Mouse (Mus musculus): Measurements from ENCODE around the gene Cacna2d2. TPM values are rescaled to one million over a fixed set of nuclear protein-coding genes. Genes with fewer than 3 reads are reported as not detected.
"Not testable (repeated sequence)": the region's sequence is repeated elsewhere in the genome, so short reads cannot be mapped to it uniquely, and the experiment has no call there.

Cacna2d2 gene
- total RNA-seq, 4 experiments from 2014 or later = 14.6 to 21.0 (median 17.0) TPM

DNA sequence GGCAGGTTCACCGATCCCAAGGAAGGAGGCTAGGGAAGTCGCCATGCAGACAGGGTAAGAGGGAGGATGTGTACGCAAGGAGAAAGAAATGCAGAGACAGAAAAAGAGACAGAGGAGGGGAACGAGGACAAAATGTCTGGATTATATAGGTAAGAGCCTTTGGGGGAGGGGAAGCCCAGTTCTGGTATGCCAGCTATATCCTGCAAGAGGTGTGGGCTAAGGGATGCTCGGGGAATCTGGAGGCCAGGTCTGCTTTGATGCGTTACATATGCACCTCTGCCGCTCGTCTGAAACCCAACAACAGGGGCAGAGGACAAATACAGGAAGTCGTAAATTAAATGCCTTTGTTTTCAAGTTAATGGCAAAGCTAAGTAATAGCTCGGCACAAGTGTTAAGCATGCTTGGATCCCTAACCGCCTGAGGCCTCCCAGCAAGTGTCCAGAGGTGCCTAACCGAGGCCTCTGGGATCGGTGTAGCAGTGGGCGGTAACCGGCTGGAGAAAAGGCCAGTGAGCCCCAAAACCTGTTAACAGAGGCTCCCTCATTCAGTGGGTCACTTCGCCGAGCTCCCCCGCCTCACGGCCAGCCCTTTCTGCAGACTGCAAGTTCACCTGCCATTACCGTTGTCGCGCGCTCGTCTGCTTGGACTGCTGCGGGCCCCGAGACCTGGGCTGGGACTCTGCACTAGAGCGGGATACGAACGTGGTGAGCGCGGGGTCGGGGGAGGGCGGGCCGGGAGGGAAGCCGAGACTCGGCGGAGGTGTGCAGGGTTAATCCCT is 154.3 kb downstream of the Cacna2d2 start:
- DNase-seq (ENCODE audit: low spot score in 2 of 2) = no peak

DNA sequence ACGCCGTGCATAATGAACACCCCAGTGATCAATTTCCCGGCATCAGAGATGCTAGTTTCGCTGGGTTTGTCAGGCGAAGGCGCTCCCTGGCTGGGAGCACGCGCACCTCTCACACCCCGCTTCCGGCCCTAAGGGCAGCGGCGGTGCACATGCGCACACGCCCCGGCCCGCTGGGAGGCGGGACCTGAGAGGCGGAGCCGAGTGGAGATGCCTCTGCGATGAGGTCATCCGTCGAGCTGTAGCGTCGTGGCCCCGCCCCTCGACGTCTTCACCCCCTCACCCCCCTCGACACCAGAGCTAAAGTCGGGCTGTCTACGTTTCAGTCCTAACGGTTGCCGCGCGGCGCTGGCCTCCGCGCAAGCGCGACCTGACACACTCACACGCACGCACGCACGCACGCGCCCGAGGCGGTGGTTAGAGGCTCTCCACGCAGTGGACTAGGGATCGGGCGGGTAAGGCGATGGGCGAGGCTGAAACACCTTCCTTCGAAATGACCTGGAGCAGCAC is 155.0 kb downstream of the Cacna2d2 start:
- DNase-seq (ENCODE audit: low spot score in 2 of 2) = peak; percentile 92 to 93

DNA sequence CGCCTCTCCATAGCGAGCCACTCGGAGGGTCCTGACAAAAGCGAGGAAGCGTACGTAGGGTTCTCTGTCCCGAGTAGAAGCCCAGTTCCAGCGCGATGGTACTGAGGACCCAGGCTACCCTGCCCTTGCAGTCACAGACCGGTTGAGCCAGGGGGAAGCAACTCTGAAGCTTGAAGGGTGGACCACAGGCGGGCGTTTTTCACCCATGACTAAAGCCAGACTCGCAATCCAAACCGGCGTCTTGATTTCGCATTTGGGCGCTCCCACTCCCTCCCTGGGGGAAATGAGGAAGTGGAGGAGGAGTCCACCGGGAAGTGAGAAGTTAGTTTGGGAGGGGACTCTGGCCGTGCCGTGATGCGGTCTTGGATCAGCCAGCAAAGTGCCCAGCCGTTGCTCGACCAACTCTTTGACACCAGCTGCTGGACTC is 155.6 kb downstream of the Cacna2d2 start:
- no peak for DNase-seq (ENCODE audit: low spot score in 2 of 2)

DNA sequence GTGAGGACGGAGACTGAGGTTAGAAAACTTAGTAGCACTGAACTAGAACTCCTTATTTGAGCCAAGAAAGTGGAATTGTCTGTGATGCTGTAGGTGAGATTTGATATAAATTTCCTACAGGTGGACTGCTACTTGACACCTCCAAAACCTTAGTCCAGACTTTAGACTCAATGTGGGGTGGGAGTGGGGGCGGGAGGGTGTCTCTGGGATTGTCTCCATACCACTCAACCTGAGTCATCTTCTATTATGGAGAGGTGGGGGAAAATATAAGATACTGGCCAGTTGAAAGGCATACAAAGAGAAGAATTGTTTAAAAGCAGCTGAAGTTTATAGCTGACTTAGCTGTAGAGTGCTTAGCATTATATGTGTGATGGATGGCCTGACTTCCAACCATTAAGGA is 156.3 kb downstream of the Cacna2d2 start:
- no peak for DNase-seq (ENCODE audit: low spot score in 2 of 2)

DNA sequence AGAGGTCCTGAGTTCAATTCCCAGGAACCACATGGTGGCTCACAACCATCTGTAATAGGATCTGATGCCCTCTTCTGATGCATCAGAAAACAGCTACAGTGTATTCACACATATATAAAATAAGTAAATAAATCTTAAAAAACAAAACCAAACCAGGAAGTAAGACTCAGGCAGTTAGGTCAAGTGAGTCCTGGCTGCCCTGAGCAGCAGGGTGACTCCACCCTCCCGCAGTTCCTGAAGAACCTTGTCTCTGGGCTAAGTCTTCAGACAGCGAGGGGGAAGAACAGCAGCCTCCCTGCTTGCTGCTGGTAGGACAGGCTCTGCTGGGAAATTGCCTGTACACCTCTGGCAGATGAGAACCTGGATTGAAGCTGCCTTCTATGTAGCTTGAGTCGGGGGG is 156.9 kb downstream of the Cacna2d2 start:
- no peak for DNase-seq (ENCODE audit: low spot score in 2 of 2)

DNA sequence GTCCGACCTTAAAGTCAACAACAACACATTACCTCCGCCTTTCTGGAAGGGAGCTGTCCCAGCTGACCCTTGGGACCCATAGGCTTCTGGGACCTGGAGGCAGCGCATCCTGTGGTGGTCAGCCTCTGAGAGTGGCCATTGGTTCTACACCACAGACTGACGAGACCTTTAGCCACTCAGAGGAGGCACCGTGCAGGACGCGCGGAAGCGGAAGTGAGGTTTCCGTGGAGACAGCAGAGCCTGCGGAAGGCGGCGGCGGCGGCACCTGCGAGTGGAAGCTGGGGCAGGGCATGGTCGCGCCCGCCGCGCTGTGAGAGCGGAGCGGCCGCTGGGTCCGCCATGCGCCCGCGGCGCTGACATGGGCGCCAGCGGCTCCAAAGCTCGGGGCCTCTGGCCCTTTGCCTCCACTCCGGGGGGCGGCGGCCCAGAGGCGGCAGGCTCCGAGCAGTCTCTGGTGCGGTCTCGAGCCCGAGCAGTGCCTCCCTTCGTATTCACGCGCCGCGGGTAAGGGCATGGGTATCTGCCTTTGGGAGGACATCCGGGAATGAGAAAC is 163.7 kb downstream of the Cacna2d2 start, which contains the start of gene Tusc2:
Gene Tusc2, plus strand, starts transcription at position 227 of the 553 bp plus-strand sequence.
- peak; percentile 95 to 96 for DNase-seq (ENCODE audit: low spot score in 2 of 2)

DNA sequence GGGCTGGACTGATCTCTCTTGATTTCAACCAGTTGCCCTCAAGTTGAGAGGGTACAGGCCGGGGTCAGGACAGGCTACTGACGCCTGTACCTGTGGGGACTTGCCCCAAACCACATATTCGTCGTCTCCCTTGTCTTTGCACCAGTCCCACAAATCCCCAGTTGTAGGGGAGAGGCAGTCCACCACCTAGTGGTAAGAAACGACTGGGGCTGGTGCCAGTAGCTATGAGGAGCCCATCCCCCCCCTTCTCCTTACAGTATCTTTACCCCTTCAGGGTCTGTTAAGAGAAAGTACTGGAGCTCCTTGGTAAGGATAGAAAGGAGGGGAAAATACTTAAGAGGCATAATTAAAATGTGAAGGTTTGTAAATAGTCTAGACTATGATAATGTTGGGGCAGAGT is 166.1 kb downstream of the Cacna2d2 start:
- DNase-seq (ENCODE audit: low spot score in 2 of 2) = not testable (repeated sequence)

DNA sequence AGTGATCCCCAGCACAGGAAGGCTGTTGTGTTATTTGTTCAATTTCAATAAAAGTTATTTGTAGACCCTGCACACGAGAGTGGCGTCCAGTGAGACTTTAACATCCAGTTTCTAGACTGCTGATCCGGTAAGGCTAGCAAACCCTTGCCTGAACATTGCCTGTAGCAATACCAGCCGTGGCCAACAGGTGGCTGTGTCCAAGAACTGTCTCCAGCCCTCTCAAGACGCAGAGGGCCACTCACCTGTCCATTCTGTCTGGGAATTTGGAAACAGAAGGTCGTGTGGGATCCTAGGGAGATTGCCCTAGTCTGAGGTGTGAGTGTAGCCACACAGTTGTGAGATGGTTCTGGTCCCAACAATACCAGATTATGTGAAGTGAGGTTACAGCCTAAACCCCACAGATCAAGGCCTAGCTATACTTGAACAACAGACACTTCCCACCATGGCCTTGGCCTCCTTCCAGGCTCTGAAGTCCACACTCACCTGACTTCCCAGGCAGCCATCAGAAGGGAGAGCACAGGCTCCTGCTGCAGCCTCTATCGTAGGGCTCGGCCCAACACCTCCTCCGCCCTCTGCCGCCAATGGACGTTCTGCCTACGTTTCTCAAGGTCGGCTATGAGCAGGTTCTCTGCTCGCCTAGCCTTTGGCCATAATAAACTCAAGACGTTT is 166.8 kb downstream of the Cacna2d2 start:
- DNase-seq (ENCODE audit: low spot score in 2 of 2) = peak in 1 of 2 experiments; percentile 73

DNA sequence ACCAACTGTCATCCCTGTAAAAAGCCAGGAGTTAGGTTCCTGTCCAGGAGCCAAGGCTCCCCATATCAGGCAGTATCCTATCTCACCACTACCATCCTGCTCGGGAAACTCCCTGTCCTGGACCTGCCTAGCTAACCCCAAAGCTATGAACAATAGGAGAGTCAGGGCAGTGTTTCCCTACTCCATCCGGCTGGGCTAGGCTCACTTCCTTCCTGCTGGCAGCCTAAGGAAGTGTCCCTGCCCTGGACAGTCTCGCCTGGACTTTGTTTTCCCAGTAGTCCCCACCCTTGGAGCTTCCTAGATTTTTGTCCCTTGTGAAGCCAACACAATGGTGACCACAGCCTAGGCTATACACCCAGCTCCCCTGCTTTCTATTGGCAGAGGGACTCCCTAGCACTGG is 167.4 kb downstream of the Cacna2d2 start:
- no peak for DNase-seq (ENCODE audit: low spot score in 2 of 2)

DNA sequence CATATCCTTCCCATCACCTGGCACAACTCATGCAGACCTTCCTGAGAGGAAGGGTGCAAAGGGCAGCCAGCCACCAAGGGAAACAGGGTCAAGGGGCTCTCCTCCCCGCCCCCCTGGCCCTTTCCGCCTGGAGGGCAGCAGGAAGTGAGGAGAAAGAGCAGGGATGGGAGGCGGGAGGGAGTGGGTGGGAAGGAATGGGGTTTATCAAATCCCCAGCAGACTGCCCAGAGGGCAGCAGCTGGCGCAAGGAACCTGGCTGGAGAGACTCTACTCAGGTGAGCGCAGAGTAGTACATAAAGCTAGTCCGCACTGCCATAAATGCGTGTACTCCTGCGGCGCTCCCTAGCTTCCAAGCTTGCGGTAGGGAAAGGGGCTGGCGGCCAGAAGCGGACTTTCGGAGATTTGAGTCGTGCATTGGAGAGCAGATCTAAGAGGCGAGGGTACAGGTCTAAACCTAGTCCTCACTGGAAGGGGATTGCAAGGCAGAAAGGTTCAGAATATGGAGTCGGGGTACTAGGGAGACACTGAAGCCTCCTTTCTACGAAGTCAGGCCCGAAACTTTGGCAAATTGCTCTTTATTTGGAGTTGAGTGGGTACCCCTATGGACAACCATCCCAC is 168.4 kb downstream of the Cacna2d2 start, which contains the start of gene Hyal2:
Gene Hyal2, plus strand, starts transcription at position 244 of the 618 bp plus-strand sequence.
- no peak for DNase-seq (ENCODE audit: low spot score in 2 of 2)

DNA sequence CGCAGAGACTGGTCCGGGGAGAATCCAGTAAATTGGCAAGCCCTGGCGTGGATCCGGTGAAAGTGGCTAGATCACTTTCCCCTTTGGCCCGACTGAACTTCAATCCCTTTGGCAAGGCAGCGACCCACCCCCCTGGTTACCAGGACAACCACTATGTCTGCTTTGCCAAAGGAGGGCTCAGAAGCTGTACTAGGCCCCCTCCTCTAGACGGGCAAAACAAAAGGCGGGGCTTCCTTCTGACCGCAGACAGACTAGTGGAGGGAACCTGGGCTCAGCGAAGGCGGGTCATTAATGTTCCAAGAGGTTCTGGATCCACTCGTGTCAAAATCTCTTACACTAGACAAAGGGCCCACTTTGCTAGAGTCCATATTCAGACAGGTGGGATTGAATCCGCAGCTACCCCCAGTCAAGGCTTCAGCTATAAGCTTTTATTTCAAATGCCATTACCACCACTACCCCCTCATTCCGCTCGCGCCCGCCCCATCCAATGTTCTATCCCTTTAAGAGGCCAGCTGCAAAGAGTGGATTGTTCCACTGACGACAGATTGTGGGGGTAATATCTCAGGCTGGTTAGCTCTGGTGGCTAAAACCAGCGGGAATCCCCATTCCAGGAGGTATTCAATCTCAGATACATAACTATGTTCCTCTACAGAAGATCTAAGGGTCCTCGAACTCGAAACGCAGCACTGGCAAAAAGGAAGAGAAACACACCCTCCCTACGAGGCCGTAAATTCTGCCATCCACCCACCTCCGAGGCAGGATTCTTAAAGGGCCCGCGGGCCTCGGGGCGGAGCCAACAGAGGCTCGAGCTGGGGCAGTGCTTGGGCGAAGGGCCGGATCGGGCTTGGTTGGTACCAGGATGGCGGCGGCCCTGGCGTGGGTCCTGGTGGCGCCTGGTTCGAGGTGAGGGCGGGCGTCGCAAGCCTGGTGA is 169.2 kb downstream of the Cacna2d2 start:
- DNase-seq (ENCODE audit: low spot score in 2 of 2) = peak in 1 of 2 experiments; percentile 79

DNA sequence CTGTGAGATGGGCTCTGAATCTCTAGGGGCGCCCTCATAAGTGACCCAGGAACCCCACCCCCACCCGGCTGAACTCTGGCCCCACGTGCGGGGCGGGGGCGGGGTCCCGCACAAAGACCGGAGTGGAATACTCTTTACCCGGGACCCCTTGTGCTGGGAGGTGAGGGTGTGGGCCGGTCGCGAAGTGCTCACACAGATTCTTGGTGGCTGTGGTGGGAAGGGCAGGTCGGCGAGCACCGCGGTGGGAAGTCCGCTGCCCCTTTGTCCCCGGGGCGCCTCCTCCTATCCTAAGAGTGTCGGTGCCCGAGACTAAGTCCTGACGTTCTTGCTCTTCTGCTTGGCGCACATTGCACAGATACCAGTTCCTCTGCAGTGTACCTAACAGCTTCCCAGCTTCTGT is 169.9 kb downstream of the Cacna2d2 start:
- no peak for DNase-seq (ENCODE audit: low spot score in 2 of 2)

DNA sequence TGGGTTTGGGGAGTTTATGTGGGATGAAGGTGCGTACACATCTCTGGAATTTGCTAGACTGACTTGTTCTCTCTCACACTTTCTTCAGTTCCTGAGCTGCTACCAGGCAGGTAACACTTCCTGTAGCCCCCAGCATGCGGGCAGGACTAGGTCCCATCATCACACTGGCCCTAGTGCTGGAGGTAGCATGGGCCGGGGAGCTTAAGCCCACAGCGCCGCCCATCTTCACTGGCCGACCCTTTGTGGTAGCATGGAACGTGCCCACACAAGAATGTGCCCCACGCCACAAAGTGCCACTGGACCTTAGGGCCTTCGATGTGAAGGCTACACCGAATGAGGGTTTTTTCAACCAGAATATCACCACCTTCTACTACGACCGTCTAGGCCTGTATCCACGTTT is 170.6 kb downstream of the Cacna2d2 start:
- no peak for DNase-seq (ENCODE audit: low spot score in 2 of 2)

DNA sequence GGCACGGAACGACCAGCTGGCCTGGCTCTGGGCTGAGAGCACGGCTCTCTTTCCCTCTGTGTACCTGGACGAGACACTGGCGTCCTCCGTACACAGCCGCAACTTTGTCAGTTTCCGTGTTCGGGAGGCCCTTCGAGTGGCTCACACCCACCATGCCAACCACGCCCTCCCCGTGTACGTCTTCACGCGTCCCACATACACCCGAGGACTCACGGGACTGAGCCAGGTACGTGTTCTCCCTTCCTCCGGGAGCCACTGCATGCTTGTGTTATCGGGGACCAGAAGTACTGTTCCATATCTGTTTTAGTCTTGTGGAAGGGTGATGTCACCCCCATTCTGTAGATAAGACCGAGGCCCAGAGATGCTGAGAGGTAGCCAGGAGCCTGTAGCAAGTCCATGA is 171.4 kb downstream of the Cacna2d2 start:
- no peak for DNase-seq (ENCODE audit: low spot score in 2 of 2)

DNA sequence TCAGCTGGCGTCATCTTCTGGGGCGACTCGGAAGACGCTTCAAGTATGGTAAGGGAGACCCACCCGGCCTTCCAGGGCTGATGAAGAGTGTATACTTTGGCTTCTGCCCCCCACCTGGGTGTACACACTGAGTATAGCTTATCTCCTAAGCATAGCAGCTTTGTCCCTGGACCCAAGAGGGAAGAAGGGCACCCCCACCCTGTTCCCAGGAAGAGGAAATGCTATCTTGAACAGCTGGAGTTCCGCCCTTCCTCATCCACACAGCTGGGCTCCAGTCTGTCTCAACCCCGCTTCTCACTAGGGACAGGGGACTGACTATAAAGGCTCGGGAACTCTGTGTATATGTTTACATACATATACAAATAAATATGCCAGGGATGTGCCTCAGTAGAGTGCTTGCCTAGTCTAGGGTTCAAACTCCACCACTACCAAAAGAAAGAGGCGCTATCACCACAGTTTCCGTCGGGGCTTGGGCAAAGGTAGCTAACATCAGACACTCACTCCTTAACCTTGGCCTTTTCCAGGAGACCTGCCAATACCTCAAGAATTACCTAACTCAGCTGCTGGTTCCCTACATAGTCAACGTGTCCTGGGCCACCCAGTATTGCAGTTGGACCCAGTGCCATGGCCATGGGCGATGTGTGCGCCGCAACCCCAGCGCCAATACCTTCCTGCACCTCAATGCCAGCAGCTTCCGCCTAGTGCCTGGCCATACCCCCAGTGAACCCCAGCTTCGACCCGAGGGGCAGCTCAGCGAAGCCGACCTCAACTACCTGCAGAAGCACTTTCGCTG is 172.3 kb downstream of the Cacna2d2 start:
- DNase-seq (ENCODE audit: low spot score in 2 of 2) = no peak

DNA sequence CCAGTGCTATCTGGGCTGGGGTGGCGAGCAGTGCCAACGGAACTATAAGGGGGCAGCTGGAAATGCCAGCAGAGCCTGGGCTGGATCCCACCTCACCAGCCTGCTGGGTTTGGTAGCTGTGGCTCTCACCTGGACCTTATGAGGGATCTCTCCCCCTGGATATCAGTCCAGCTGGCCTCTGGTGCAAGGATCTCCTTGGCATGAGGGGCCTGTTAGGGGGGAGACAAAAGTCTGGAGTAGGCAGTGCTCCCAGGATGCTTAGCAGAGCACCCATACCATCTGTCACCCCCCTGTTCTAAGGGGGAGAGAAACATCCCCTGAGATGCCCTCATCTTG is 172.9 kb downstream of the Cacna2d2 start:
- no peak for DNase-seq (ENCODE audit: low spot score in 2 of 2)

DNA sequence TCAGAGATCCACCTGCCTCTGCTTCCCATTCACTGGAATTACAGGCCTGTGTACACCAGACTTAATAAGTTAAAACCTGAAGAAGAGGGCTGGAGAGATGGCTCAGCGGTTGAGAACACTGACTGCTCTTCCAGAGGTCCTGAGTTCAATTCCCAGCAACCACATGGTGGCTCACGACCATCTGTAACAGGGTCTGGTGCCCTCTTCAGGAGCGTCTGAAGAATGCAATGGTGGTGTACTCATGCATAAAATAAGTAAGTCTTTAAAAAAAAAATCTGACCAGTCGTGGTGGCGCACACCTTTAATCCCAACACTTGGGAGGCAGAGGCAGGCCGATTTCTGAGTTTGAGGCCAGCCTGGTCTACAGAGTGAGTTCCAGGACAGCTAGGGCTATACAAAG is 174.4 kb downstream of the Cacna2d2 start:
- not testable (repeated sequence) for DNase-seq (ENCODE audit: low spot score in 2 of 2)

DNA sequence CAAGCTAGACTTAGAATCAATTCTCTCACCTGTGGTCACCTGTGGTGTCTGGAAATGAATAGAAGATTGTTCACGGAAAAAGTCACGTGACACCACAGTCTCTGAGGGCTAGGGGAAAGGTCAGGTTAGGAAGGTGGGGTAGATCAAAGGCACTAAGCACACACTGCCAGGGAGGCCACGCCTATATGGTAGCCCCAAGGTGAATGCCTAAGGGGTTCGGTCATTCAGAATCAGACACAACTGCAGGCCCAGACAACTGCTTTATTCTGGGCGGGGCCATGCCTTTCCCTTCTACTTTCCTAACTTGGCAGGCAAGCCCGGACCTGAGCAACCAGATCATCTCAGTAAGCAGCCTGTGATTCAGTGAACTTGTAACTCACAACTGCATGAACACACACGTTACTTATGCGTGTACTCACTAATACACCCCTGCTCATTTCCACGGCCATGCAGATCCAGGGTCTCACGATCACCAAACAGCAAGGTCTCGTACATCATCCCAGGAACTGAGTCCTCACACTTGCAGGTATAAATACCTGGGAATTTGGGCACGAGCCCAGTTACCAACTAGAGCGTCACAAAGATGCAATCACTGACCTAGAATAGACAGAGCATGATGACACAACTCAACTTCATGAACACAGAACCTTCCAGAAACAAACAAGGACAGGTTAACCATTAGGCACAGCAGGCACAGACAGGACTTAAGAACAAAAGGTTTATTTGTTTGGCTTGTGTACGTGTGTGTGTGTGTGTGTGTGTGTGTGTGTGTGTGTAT is 176.4 kb downstream of the Cacna2d2 start:
- no peak for DNase-seq (ENCODE audit: low spot score in 2 of 2)

All from layer of hippocampus, adult 8-10 months (tissue).